Mouse (Mus musculus) kidney, adult 2 months (tissue): ENCODE measurements around the gene Trim17. TPM values are rescaled to one million over a fixed set of nuclear protein-coding genes. Genes with fewer than 3 reads are reported as not detected.

Source experiments
- DNase-seq: peaks from one replicate; pipeline ENCODE4 v3.0.0; 2021
- H3K27ac ChIP-seq: fragments of 200-500 bp; 2 replicates; pipeline ENCODE4 v1.5.1; 2012; ENCODE audit warnings: low read depth, low read length, control low read depth, inconsistent platforms; ENCODE audit not compliant: insufficient read depth
- H3K27me3 ChIP-seq: fragments of 200-500 bp; replicated peaks from 2 replicates; pipeline ENCODE4 v1.6.1; 2012; ENCODE audit warnings: mild to moderate bottlenecking, moderate library complexity, low read length, inconsistent platforms; ENCODE audit not compliant: control insufficient read depth, insufficient read depth
- H3K36me3 ChIP-seq: fragments of 200-500 bp; 2 replicates; pipeline ENCODE4 v1.6.1; 2012; ENCODE audit warnings: mild to moderate bottlenecking, moderate library complexity, low read length, inconsistent platforms; ENCODE audit not compliant: control insufficient read depth, insufficient read depth
- H3K4me1 ChIP-seq: fragments of 200-500 bp; 2 replicates; pipeline ENCODE4 v1.6.1; 2011; ENCODE audit warnings: low read length; ENCODE audit not compliant: control insufficient read depth, insufficient read depth
- H3K4me3 ChIP-seq: fragments of 200-500 bp; 2 replicates; pipeline ENCODE4 v1.5.1; 2011; ENCODE audit warnings: mild to moderate bottlenecking, low read depth, low read length, control low read depth; ENCODE audit not compliant: insufficient read depth
- CTCF ChIP-seq: fragments of 200-500 bp; conservative IDR thresholded peaks from 2 replicates; pipeline ENCODE4 v1.5.1; 2011; ENCODE audit warnings: low read depth, mild to moderate bottlenecking, control low read depth, low read length, moderate library complexity, mixed read lengths; ENCODE audit not compliant: insufficient read depth, insufficient read length
- POLR2A ChIP-seq: fragments of 200-500 bp; IDR thresholded peaks from one replicate; pipeline ENCODE4 v1.6.1; 2011; ENCODE audit warnings: low read depth, low read length, control low read depth
- WGBS: fragments of 180-500 bp; shearing (Covaris S2); methylation state at CpG from one replicate; pipeline ENCODE4 v1.1.7; 2018; 5-methylcytosine and 5-hydroxymethylcytosine counted together
- polyA plus RNA-seq: library from polyadenylated mRNA; depleted of rRNA; stranded (reverse); fragments of >200 nt; gene quantifications from 2 replicates; pipeline ENCODE4 v1.2.3, GENCODE M21; 2012

The Trim17 gene
- polyA plus RNA-seq, 1 experiment = 0.34 TPM

DNA sequence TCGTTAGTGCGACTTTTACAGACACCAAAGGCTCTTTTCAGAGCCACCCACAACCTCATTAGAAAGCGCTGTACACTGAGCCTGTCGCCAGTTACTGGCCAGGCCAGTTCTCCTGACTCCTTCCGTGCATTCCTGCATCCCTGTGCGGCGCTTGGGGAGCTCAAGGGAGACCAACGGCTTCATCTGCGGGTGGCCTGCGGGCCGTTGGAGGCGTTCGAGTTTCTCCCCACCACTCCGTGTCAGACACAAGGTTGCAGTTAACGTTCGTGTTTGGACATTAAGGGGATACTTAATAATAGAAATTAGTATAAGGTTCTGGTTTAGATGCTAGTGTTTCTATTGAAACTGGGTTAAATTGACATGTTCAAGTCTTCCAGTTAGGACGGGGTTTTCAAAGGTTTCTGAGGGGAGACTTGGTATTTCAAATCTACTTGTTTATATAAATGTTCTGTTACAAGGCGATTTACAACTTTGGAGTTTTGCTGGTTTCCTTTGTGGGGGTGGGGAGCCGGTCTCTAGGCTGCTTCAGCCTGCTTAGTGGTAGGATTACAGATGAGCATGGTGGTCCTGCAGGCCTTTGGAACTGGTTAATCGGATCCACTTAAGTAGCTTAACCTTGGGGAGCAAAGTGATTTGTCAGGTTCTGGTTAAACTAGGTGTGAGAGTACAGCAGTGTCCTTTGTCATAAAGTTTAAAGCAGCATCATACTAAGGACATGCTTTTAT lies 820 bp downstream of the Trim17 start:
- no peaks in the 10 kb centered on the region for H3K36me3 ChIP-seq
- TF ChIP-seq POLR2A = no peak
- no peak for TF ChIP-seq CTCF
- H3K27ac ChIP-seq = peak overlapping the region; percentile 93
- no peaks in the 10 kb centered on the region for H3K27me3 ChIP-seq
- no peak for DNase-seq
- H3K4me3 ChIP-seq = peak overlapping the region; percentile 81
- peaks cover 9% of the 10 kb centered on the region; the same call in 1 of the 2 replicates for H3K4me1 ChIP-seq
- under 1% methylated on average over 20 of the region's 20 CpGs for WGBS

DNA sequence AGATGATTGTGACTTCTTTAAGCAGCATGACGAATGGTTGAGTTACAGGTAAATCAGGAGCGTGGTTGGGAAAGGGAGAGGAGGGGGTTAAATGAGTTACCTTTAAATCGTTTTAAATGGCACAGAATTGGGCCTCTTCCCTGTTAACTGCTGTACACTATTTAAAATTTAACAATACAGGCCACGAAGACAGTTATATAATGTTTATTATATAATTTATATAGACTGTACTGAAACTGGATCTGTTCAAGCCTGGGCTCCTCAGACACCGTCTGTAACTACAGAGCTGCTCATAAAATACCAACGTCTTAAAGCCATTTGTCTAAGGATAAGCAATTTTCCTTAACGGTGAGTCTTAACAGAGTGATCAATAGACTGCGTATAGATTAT lies 1.4 kb downstream of the Trim17 start:
- Histone ChIP-seq H3K4me3 (peak overlapping the region; percentile 81; the same call in 1 of the 2 replicates), H3K27ac (peak overlapping the region; percentile 3; the same call in 1 of the 2 replicates), H3K27me3 (no peaks in the 10 kb centered on the region), H3K4me1 (peaks cover 9% of the 10 kb centered on the region; the same call in 1 of the 2 replicates), H3K36me3 (no peaks in the 10 kb centered on the region)
- WGBS = 11% methylated on average over 8 of the region's 8 CpGs
- DNase-seq = no peak
- TF ChIP-seq POLR2A (no peak), CTCF (no peak)

DNA sequence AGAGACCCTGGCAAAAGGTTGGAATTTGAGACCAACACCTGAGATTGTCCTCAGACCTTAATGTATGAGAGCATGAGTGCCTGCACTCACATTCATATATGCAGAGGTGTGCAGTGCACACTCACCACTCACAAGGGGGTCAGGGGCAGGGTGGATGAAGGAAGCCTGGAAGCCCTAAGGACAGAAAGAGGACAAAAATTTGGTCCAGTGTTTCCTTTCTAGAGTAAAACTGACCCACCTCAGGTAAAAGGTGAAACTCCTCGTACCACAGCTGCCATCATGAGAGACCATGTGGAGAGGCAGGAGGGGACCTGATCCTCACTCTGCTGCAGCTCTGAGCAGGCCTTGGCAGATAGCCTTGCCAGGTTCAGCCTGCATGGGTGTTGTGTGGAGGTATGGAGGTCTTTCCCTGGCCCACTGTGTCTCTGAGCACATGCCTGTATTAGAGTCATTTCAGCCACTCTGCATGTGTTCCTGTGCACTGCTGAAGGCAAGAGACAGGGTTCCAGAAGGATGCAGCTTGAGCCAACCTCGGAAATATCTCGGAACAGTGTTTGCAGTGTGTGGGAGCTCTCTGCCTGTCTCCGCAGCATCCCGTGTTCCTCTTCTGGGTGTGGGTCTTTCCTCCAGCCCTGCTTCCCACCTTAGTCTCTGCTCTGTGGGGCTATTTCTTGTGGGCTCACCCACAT lies 2.9 kb downstream of the Trim17 start:
- Histone ChIP-seq H3K27ac (no peak overlapping the region), H3K4me1 (peaks cover 9% of the 10 kb centered on the region; the same call in 1 of the 2 replicates), H3K36me3 (no peaks in the 10 kb centered on the region), H3K4me3 (no peak overlapping the region), H3K27me3 (no peaks in the 10 kb centered on the region)
- 80% methylated on average over 5 of the region's 5 CpGs for WGBS
- TF ChIP-seq POLR2A (no peak), CTCF (no peak)
- DNase-seq = no peak

DNA sequence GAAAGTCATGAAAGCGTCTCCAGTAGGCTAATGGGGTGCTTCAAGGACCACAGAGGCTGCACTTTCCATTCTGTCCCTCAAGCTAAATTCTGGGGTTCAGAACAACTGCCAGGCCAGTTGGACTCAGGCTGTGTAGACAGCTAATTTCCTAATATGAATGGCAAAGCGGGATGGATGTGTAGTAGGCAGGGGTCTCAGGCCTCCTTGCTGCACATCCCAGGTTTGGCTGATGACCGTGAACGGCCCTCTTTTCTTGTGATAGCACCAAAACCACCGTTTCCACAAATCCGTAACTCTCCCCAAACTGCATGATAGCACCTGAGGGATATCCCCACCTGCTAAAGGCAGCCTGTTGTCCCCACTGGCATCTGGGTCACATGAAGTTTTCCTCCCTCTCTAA lies 4.1 kb downstream of the Trim17 start:
- H3K4me3 ChIP-seq = no peak overlapping the region
- no peak for TF ChIP-seq POLR2A
- TF ChIP-seq CTCF = no peak
- DNase-seq = no peak
- 90% methylated on average over 6 of the region's 6 CpGs for WGBS
- H3K27me3 ChIP-seq = no peaks in the 10 kb centered on the region
- H3K27ac ChIP-seq = no peak overlapping the region
- peaks cover 9% of the 10 kb centered on the region; the same call in 1 of the 2 replicates for H3K4me1 ChIP-seq
- no peaks in the 10 kb centered on the region for H3K36me3 ChIP-seq

DNA sequence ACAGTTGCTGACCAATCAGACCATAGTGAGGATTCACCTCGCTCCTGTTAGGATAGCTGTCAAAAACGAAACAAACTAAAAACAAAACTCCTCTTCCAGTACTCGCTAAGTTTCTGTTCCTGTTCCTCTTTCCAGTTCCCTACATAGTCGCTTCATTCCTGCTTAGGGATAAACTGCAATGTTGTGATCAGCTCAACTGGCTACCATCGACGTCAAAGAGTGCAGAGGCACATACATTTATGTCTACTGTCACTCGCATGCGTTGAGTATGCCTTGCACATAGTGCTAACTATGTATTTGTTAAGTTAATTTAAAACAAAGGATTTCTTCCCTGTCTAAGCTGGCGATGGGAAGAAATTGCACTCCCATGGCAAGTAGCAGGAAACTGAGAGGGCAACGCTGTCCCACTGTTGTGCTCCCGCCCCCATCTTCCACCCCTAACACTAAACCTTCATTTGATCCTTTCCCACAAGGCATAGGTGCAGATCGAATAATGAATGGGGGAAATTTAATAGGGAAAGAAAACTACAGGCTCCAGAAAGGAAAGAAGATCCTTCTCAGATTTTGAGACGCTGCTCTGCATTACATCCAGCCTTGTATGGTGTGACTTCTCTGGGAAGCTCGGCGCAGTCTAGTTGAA lies 4.8 kb downstream of the Trim17 start:
- DNase-seq = no peak
- TF ChIP-seq POLR2A (no peak), CTCF (no peak)
- Histone ChIP-seq H3K36me3 (no peaks in the 10 kb centered on the region), H3K4me1 (peaks cover 7% of the 10 kb centered on the region; the same call in 1 of the 2 replicates), H3K27ac (no peak overlapping the region), H3K4me3 (no peak overlapping the region), H3K27me3 (no peaks in the 10 kb centered on the region)
- WGBS = 27% methylated on average over 15 of the region's 15 CpGs

DNA sequence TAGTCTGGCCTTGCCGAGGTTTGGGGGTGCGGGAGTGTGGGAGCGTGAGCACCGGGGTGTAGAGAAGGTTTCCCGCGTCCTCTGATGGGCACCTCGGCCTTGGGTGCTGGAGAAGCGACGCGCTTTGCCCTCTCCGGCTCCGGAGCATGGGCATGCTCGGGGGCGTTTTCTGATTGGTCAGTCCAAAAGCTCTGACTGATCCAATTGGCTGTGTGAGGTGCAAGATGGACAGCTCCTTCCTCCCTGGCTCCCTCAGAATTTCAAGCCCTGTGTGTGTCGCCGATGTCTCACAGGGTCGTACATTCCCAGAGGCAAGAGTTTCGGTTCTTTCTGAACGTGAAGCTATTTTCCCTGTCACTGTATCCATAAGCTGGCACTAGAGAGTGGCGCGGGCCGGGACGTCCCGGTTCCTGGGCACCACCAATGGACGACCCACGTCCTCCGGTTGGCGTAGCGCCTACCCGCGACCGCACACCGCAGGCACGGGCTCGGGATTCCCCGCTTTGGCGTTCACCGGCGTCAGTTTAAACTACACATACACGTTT lies 5.5 kb downstream of the Trim17 start:
- under 1% methylated on average over 40 of the region's 40 CpGs for WGBS
- H3K4me3 ChIP-seq = peak overlapping the region; percentile 56
- H3K27ac ChIP-seq = no peak overlapping the region
- peak; percentile 94 for DNase-seq
- H3K27me3 ChIP-seq = no peaks in the 10 kb centered on the region
- peaks cover 7% of the 10 kb centered on the region; the same call in 1 of the 2 replicates for H3K4me1 ChIP-seq
- no peaks in the 10 kb centered on the region for H3K36me3 ChIP-seq
- TF ChIP-seq CTCF (peak; percentile 31; the same call in 1 of the 2 replicates), POLR2A (no peak)
